Mouse (Mus musculus) gastrocnemius, postnatal 4 days (tissue): ENCODE measurements around the gene Pcolce. TPM values are rescaled to one million over a fixed set of nuclear protein-coding genes. Genes with fewer than 3 reads are reported as not detected.

Experiments
- DNase-seq, 2 experiments: peaks; one replicate each; pipeline ENCODE4 v3.0.0; 2021 to 2022; ENCODE audit warnings: low spot score in 2 of 2, mixed read lengths in 2 of 2
- total RNA-seq, 2 experiments: library from RNA; stranded (reverse); gene quantifications; 2 replicates each; pipeline ENCODE4 v1.2.3; 2021

Pcolce gene
- total RNA-seq, 2 experiments from 2014 or later = 362 to 399 TPM

- no peak for DNase-seq
These were observed 16.0 kb downstream of the Pcolce start for GRCm38 (mm10) chr5:137597625-137598024.

- no peak for DNase-seq
These were observed 16.9 kb downstream of the Pcolce start for GRCm38 (mm10) chr5:137596601-137597261.

- DNase-seq = no peak
These were observed 17.7 kb downstream of the Pcolce start for GRCm38 (mm10) chr5:137595921-137596320.

GRCm38 (mm10) chr5:137590507-137590906, 23.1 kb downstream of the Pcolce start:
- no peak for DNase-seq

- DNase-seq = peak in 1 of 2 experiments; percentile 74
These were observed 28.6 kb downstream of the Pcolce start for GRCm38 (mm10) chr5:137584976-137585375.

- peak in 1 of 2 experiments; percentile 33 for DNase-seq
These were observed 29.9 kb downstream of the Pcolce start for GRCm38 (mm10) chr5:137583670-137584169.

GRCm38 (mm10) chr5:137582702-137583101, 30.9 kb downstream of the Pcolce start:
- DNase-seq = no peak

GRCm38 (mm10) chr5:137580246-137580645, 33.3 kb downstream of the Pcolce start:
- DNase-seq = no peak

GRCm38 (mm10) chr5:137574470-137574901, 39.1 kb downstream of the Pcolce start:
- peak in 1 of 2 experiments; percentile 45 for DNase-seq

GRCm38 (mm10) chr5:137570691-137571586, 42.6 kb downstream of the Pcolce start:
- DNase-seq = no peak

GRCm38 (mm10) chr5:137570181-137570580, 43.4 kb downstream of the Pcolce start:
- no peak for DNase-seq

GRCm38 (mm10) chr5:137569665-137570064, 43.9 kb downstream of the Pcolce start, which contains the start of gene Tfr2:
Tfr2 (plus strand) TSS chr5:137569840.
- peak in 1 of 2 experiments; percentile 11 for DNase-seq

- peak in 1 of 2 experiments; percentile 11 for DNase-seq
These were observed 44.6 kb downstream of the Pcolce start for GRCm38 (mm10) chr5:137569031-137569430.

- DNase-seq = peak in 1 of 2 experiments; percentile 14
These were observed 45.3 kb downstream of the Pcolce start for GRCm38 (mm10) chr5:137568223-137568798.

- DNase-seq = no peak
These were observed 47.2 kb downstream of the Pcolce start for GRCm38 (mm10) chr5:137566416-137566815.

GRCm38 (mm10) chr5:137565744-137566143, 47.8 kb downstream of the Pcolce start:
- no peak for DNase-seq

GRCm38 (mm10) chr5:137562965-137563364, 50.6 kb downstream of the Pcolce start:
- DNase-seq = no peak

GRCm38 (mm10) chr5:137561556-137561955, 52.0 kb downstream of the Pcolce start:
- no peak for DNase-seq
